Mouse (Mus musculus) midbrain, embryonic 16.5 days (tissue): ENCODE measurements around the gene Cenpv. TPM values are rescaled to one million over a fixed set of nuclear protein-coding genes. Genes with fewer than 3 reads are reported as not detected.
A peak's percentile ranks its signal among the peaks of the same experiment; 100 is the strongest.
"Not testable (repeated sequence)": the region's sequence is repeated elsewhere in the genome, so short reads cannot be mapped to it uniquely, and the experiment has no call there.

Experiments
- ATAC-seq: fragments of 200-750 bp; cut with Nextera tagmentation; 2 replicates; pipeline ENCODE4 v1.8.0; 2017; ENCODE audit warnings: moderate TSS enrichment
- H3K27ac ChIP-seq: fragments of 300-500 bp; sonication (generic); 2 replicates; pipeline ENCODE4 v1.5.1; 2014; ENCODE audit warnings: mild to moderate bottlenecking, low read length, mixed read lengths
- H3K27me3 ChIP-seq: fragments of 300-500 bp; sonication (generic); 2 replicates; pipeline ENCODE4 v1.6.1; 2014; ENCODE audit warnings: low read depth, low read length, mixed read lengths; ENCODE audit not compliant: control insufficient read depth, insufficient read depth
- H3K36me3 ChIP-seq: fragments of 300-500 bp; sonication (generic); 2 replicates; pipeline ENCODE4 v1.6.1; 2014; ENCODE audit warnings: mild to moderate bottlenecking, low read length, moderate library complexity, mixed read lengths; ENCODE audit not compliant: control insufficient read depth, insufficient read depth
- H3K4me1 ChIP-seq: fragments of 300-500 bp; sonication (generic); 2 replicates; pipeline ENCODE4 v1.6.1; 2014; ENCODE audit warnings: mild to moderate bottlenecking, low read length, mixed read lengths; ENCODE audit not compliant: control insufficient read depth, insufficient read depth
- H3K4me2 ChIP-seq: fragments of 300-500 bp; sonication (generic); 2 replicates; pipeline ENCODE4 v1.6.1; 2014; ENCODE audit warnings: mild to moderate bottlenecking, low read length, mixed read lengths
- H3K4me3 ChIP-seq: fragments of 300-500 bp; sonication (generic); 2 replicates; pipeline ENCODE4 v1.5.1; 2014; ENCODE audit warnings: low read depth, mild to moderate bottlenecking, low read length, moderate library complexity, mixed read lengths
- H3K9ac ChIP-seq: fragments of 300-500 bp; sonication (generic); 2 replicates; pipeline ENCODE4 v1.6.1; 2014; ENCODE audit warnings: low read depth, low read length, mixed read lengths
- H3K9me3 ChIP-seq: fragments of 300-500 bp; sonication (generic); replicated peaks from 2 replicates; pipeline ENCODE4 v1.6.1; 2014; ENCODE audit warnings: mild to moderate bottlenecking, low read length, mixed read lengths; ENCODE audit not compliant: control insufficient read depth, poor library complexity, severe bottlenecking
- WGBS: fragments of 180-500 bp; shearing (Covaris S2); extraction: QIAGEN DNeasy Blood & Tissue Kit; methylation state at CpG from one replicate; pipeline ENCODE4 v1.1.7; 2014; 5-methylcytosine and 5-hydroxymethylcytosine counted together
- polyA plus RNA-seq: library from polyadenylated mRNA; unstranded; fragments of >200 nt; fragmentation: Nextera tagmentation; extraction: Ambion mirVana; gene quantifications from 2 replicates; pipeline ENCODE4 v1.2.1, GENCODE M21; 2015

Cenpv gene
- polyA plus RNA-seq, 1 experiment from 2014 or later = 54.4 TPM

GRCm38 (mm10) chr11:62518991-62519390, 20.1 kb downstream of the Cenpv start:
- Histone ChIP-seq H3K27ac (0 out of 2 replicates have a peak overlapping the region, but pooled peaks have one; percentile 26), H3K27me3 (no peaks in the 10 kb centered on the region), H3K36me3 (no peaks in the 10 kb centered on the region), H3K9me3 (no peaks in the 10 kb centered on the region), H3K4me2 (no peak overlapping the region), H3K4me1 (no peaks in the 10 kb centered on the region; the same call in 1 of the 2 replicates), H3K9ac (no peak overlapping the region), H3K4me3 (no peak overlapping the region)
- no peak for ATAC-seq
- 20% methylated on average over 2 of the region's 2 CpGs for WGBS

- Histone ChIP-seq H3K27ac (no peak overlapping the region), H3K4me2 (no peak overlapping the region), H3K9me3 (no peaks in the 10 kb centered on the region), H3K9ac (no peak overlapping the region), H3K36me3 (no peaks in the 10 kb centered on the region), H3K27me3 (no peaks in the 10 kb centered on the region), H3K4me1 (no peaks in the 10 kb centered on the region), H3K4me3 (no peak overlapping the region)
- WGBS = 77% methylated on average over 6 of the region's 6 CpGs
- ATAC-seq = no peak
Observed at GRCm38 (mm10) chr11:62513311-62513710, 25.8 kb downstream of the Cenpv start.

GRCm38 (mm10) chr11:62512529-62513080, 26.5 kb downstream of the Cenpv start:
- Histone ChIP-seq H3K4me1 (no peaks in the 10 kb centered on the region), H3K9me3 (no peaks in the 10 kb centered on the region), H3K4me2 (no peak overlapping the region), H3K4me3 (no peak overlapping the region), H3K27ac (no peak overlapping the region), H3K9ac (no peak overlapping the region), H3K36me3 (no peaks in the 10 kb centered on the region), H3K27me3 (no peaks in the 10 kb centered on the region)
- ATAC-seq = no peak
- WGBS = 93% methylated on average over 8 of the region's 8 CpGs

- 70% methylated on average over 13 of the region's 13 CpGs for WGBS
- ATAC-seq = no peak
- H3K9me3 ChIP-seq = no peaks in the 10 kb centered on the region
- no peak overlapping the region for H3K4me2 ChIP-seq
- H3K27me3 ChIP-seq = no peaks in the 10 kb centered on the region
- H3K4me3 ChIP-seq = no peak overlapping the region
- no peaks in the 10 kb centered on the region for H3K4me1 ChIP-seq
- H3K27ac ChIP-seq = no peak overlapping the region
- no peaks in the 10 kb centered on the region for H3K36me3 ChIP-seq
- H3K9ac ChIP-seq = no peak overlapping the region
Observed at GRCm38 (mm10) chr11:62511444-62512202, 27.4 kb downstream of the Cenpv start.

GRCm38 (mm10) chr11:62510956-62511355, 28.1 kb downstream of the Cenpv start:
- Histone ChIP-seq H3K36me3 (no peaks in the 10 kb centered on the region), H3K27ac (no peak overlapping the region), H3K9ac (no peak overlapping the region), H3K4me1 (no peaks in the 10 kb centered on the region), H3K4me2 (no peak overlapping the region), H3K4me3 (no peak overlapping the region), H3K9me3 (no peaks in the 10 kb centered on the region), H3K27me3 (no peaks in the 10 kb centered on the region)
- 77% methylated on average over 5 of the region's 5 CpGs for WGBS
- ATAC-seq = no peak

- no peak for ATAC-seq
- Histone ChIP-seq H3K9me3 (no peaks in the 10 kb centered on the region), H3K27ac (no peak overlapping the region), H3K4me1 (no peaks in the 10 kb centered on the region), H3K4me2 (no peak overlapping the region), H3K9ac (no peak overlapping the region), H3K4me3 (no peak overlapping the region), H3K36me3 (no peaks in the 10 kb centered on the region), H3K27me3 (no peaks in the 10 kb centered on the region)
- WGBS = 85% methylated on average over 3 of the region's 3 CpGs
Observed at GRCm38 (mm10) chr11:62509571-62509970, 29.5 kb downstream of the Cenpv start.

- not testable (repeated sequence) for H3K27me3 ChIP-seq, H3K9me3 ChIP-seq, H3K36me3 ChIP-seq, H3K4me1 ChIP-seq, H3K4me2 ChIP-seq, H3K27ac ChIP-seq, H3K4me3 ChIP-seq, ATAC-seq, H3K9ac ChIP-seq
- 93% methylated on average over 5 of the region's 5 CpGs for WGBS
Observed at GRCm38 (mm10) chr11:62508816-62509215, 30.2 kb downstream of the Cenpv start.

- not testable (repeated sequence) for H3K9ac ChIP-seq, H3K9me3 ChIP-seq, H3K4me1 ChIP-seq, H3K27me3 ChIP-seq, ATAC-seq, H3K4me2 ChIP-seq, H3K4me3 ChIP-seq, H3K36me3 ChIP-seq, H3K27ac ChIP-seq
- 97% methylated on average over 13 of the region's 13 CpGs for WGBS
Observed at GRCm38 (mm10) chr11:62508365-62508764, 30.7 kb downstream of the Cenpv start.

GRCm38 (mm10) chr11:62507683-62508082, 31.4 kb downstream of the Cenpv start:
- H3K9me3 ChIP-seq = no peaks in the 10 kb centered on the region
- H3K4me1 ChIP-seq = no peaks in the 10 kb centered on the region
- no peak overlapping the region for H3K27ac ChIP-seq
- H3K4me3 ChIP-seq = no peak overlapping the region
- H3K9ac ChIP-seq = no peak overlapping the region
- 89% methylated on average over 4 of the region's 4 CpGs for WGBS
- no peak for ATAC-seq
- H3K27me3 ChIP-seq = no peaks in the 10 kb centered on the region
- no peak overlapping the region for H3K4me2 ChIP-seq
- no peaks in the 10 kb centered on the region for H3K36me3 ChIP-seq
